Comparison of ENCODE assay signal across 27 mouse cellular contexts in the genomic region with DNA sequence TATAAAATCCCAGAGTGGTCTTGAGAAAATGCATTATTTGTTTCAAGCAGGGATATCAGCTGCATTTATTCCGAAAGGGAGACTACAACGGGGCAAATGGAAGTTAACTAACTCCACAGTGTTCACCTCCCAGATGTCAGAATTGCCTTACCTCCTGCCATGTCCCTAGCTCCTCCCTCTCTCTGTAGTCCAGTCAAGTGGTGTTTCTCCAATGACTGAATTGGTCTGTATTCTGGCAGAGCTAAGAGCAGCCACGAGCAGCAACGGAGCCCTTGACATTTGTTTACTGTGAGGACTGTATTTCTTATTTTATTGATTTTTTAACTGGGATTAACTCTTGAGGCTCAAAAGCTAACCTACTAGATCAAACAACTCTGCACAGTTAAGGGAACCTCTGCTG.
DNase-seq lines count a peak whose midpoint lies in the region; ATAC-seq and TF ChIP-seq lines count a peak whose summit lies in the region.
"Had no signal": no experiment of that assay in that cellular context is flagged by ENCODE, and none has a peak within 500 bp of the region (broad histone marks: within the 10 kb centered on the region; RNA-seq: fewer than 3 reads in every experiment).

No protein-coding gene starts in this region.

- TF ChIP-seq CTCF in liver, postnatal 0 days (IDR thresholded peaks at IDR 0.05; ENCODE audit: low read depth) = no peak
- TF ChIP-seq CTCF in lung, postnatal 0 days (IDR thresholded peaks at IDR 0.05) = no peak
- TF ChIP-seq CTCF in lung, adult 2 months (IDR thresholded peaks at IDR 0.05; ENCODE audit: insufficient read depth, low read length) = no peak

- no peak overlapping the region for H3K4me2 ChIP-seq in intestine, embryonic 15.5 days (replicated peaks)
- no peak overlapping the region for H3K4me2 ChIP-seq in intestine, embryonic 16.5 days (ENCODE audit: low read depth, low read length)
- no peak overlapping the region for H3K4me2 ChIP-seq in liver, postnatal 0 days (ENCODE audit: low read depth, low read length)
- peak overlapping the region; percentile 35 for H3K4me2 ChIP-seq in lung, postnatal 0 days (replicated peaks; ENCODE audit: low read depth, low read length)
- H3K4me2 ChIP-seq: embryonic facial prominence, embryonic 13.5 days; forebrain, embryonic 12.5 days; forebrain, embryonic 15.5 days; heart, embryonic 12.5 days; heart, embryonic 15.5 days had no signal

- H3K9ac ChIP-seq in intestine, embryonic 15.5 days = no peak overlapping the region
- no peak overlapping the region for H3K9ac ChIP-seq in intestine, embryonic 16.5 days (ENCODE audit: low read depth, low read length)
- H3K9ac ChIP-seq in liver, postnatal 0 days (replicated peaks) = no peak overlapping the region
- H3K9ac ChIP-seq in lung, postnatal 0 days (replicated peaks; ENCODE audit: low read depth) = no peak overlapping the region
- H3K9ac ChIP-seq: embryonic facial prominence, embryonic 13.5 days; forebrain, embryonic 12.5 days; forebrain, embryonic 15.5 days; heart, embryonic 12.5 days; heart, embryonic 15.5 days had no signal

- no peaks in the 10 kb centered on the region for H3K27me3 ChIP-seq in intestine, embryonic 15.5 days (replicated peaks)
- H3K27me3 ChIP-seq in intestine, embryonic 16.5 days (replicated peaks; ENCODE audit: control insufficient read depth, insufficient read depth, low read length) = no peaks in the 10 kb centered on the region
- H3K27me3 ChIP-seq in liver, postnatal 0 days (ENCODE audit: insufficient read depth, low read length) = no peaks in the 10 kb centered on the region
- no peaks in the 10 kb centered on the region for H3K27me3 ChIP-seq in lung, postnatal 0 days (replicated peaks; ENCODE audit: insufficient read depth, low read length)
- no peaks in the 10 kb centered on the region for H3K27me3 ChIP-seq in limb, embryonic 10.5 days (ENCODE audit: low read depth, poor library complexity, severe bottlenecking)
- H3K27me3 ChIP-seq: embryonic facial prominence, embryonic 13.5 days; forebrain, embryonic 15.5 days; heart, embryonic 12.5 days; heart, embryonic 15.5 days had no signal

- H3K27ac ChIP-seq in intestine, embryonic 15.5 days = no peak overlapping the region
- H3K27ac ChIP-seq in intestine, embryonic 16.5 days (ENCODE audit: low read length) = no peak overlapping the region
- no peak overlapping the region for H3K27ac ChIP-seq in liver, postnatal 0 days (ENCODE audit: low read depth)
- no peak overlapping the region for H3K27ac ChIP-seq in lung, postnatal 0 days (ENCODE audit: low read length)
- 0 out of 2 replicates have a peak overlapping the region, but pooled peaks have one; percentile 36 for H3K27ac ChIP-seq in limb, embryonic 10.5 days
- H3K27ac ChIP-seq: embryonic facial prominence, embryonic 10.5 days; embryonic facial prominence, embryonic 13.5 days; forebrain, embryonic 12.5 days; forebrain, embryonic 15.5 days; heart, embryonic 15.5 days; hindbrain, embryonic 10.5 days had no signal

- 34% methylated on average over 4 of the region's 4 CpGs for WGBS in intestine, embryonic 15.5 days
- WGBS in intestine, embryonic 16.5 days = 40% methylated on average over 4 of the region's 4 CpGs
- 56% methylated on average over 4 of the region's 4 CpGs for WGBS in liver, postnatal 0 days (ENCODE audit: insufficient replicate concordance)
- WGBS in lung, postnatal 0 days = 34% methylated on average over 4 of the region's 4 CpGs
- 39% methylated on average over 4 of the region's 4 CpGs for WGBS in lung, adult 2 months
- 56% methylated on average over 4 of the region's 4 CpGs for WGBS in limb, embryonic 10.5 days

- H3K4me1 ChIP-seq in intestine, embryonic 15.5 days (replicated peaks) = 0 out of 2 replicates have a peak, but pooled peaks cover 3% of the 10 kb centered on the region
- peaks cover 11% of the 10 kb centered on the region; the same call in 1 of the 2 replicates for H3K4me1 ChIP-seq in intestine, embryonic 16.5 days (ENCODE audit: control insufficient read depth, insufficient read depth, low read length)
- H3K4me1 ChIP-seq in liver, postnatal 0 days (ENCODE audit: insufficient read depth) = no peaks in the 10 kb centered on the region; the same call in 1 of the 2 replicates
- 0 out of 2 replicates have a peak, but pooled peaks cover 5% of the 10 kb centered on the region for H3K4me1 ChIP-seq in lung, postnatal 0 days (ENCODE audit: insufficient read depth, low read depth, low read length)
- peaks cover 2% of the 10 kb centered on the region; the same call in 1 of the 2 replicates for H3K4me1 ChIP-seq in lung, adult 2 months (ENCODE audit: control insufficient read depth, insufficient read depth, low read length)
- H3K4me1 ChIP-seq in limb, embryonic 10.5 days = peaks cover 34% of the 10 kb centered on the region
- H3K4me1 ChIP-seq: forebrain, embryonic 15.5 days had no signal

- H3K36me3 ChIP-seq in intestine, embryonic 15.5 days = no peaks in the 10 kb centered on the region
- no peaks in the 10 kb centered on the region for H3K36me3 ChIP-seq in intestine, embryonic 16.5 days (ENCODE audit: control insufficient read depth, insufficient read depth, low read length)
- H3K36me3 ChIP-seq in liver, postnatal 0 days (replicated peaks; ENCODE audit: insufficient read depth, low read length) = no peaks in the 10 kb centered on the region
- H3K36me3 ChIP-seq in lung, postnatal 0 days (ENCODE audit: insufficient read depth, low read length) = no peaks in the 10 kb centered on the region
- H3K36me3 ChIP-seq in limb, embryonic 10.5 days = 0 out of 2 replicates have a peak, but pooled peaks cover 4% of the 10 kb centered on the region
- H3K36me3 ChIP-seq: embryonic facial prominence, embryonic 10.5 days; embryonic facial prominence, embryonic 13.5 days; forebrain, embryonic 12.5 days; forebrain, embryonic 15.5 days; heart, embryonic 15.5 days; hindbrain, embryonic 10.5 days had no signal

- no peak for TF ChIP-seq EP300 in liver, postnatal 0 days (IDR thresholded peaks at IDR 0.05; ENCODE audit: low read depth)
- TF ChIP-seq EP300 in lung, postnatal 0 days (IDR thresholded peaks at IDR 0.05) = no peak

- TF ChIP-seq POLR2A in lung, adult 2 months (IDR thresholded peaks at IDR 0.05; ENCODE audit: borderline replicate concordance, extremely low read depth, low read depth, low read length) = no peak

- ATAC-seq in intestine, embryonic 15.5 days = peak; percentile 53; the same call in 1 of the 2 replicates
- ATAC-seq in intestine, embryonic 16.5 days = no peak
- ATAC-seq in liver, postnatal 0 days = peak; percentile 56; the same call in 1 of the 2 replicates
- ATAC-seq in lung, postnatal 0 days = peak; percentile 87
- ATAC-seq: activated CD4-positive, CD25-positive, alpha-beta regulatory T cell, adult 4 months; forebrain, embryonic 15.5 days had no signal

- no peaks in the 10 kb centered on the region for H3K9me3 ChIP-seq in intestine, embryonic 15.5 days
- H3K9me3 ChIP-seq in intestine, embryonic 16.5 days (ENCODE audit: control insufficient read depth, low read length) = no peaks in the 10 kb centered on the region
- H3K9me3 ChIP-seq in liver, postnatal 0 days (ENCODE audit: low read length) = no peaks in the 10 kb centered on the region
- no peaks in the 10 kb centered on the region for H3K9me3 ChIP-seq in lung, postnatal 0 days (ENCODE audit: low read length)
- no peaks in the 10 kb centered on the region for H3K9me3 ChIP-seq in limb, embryonic 10.5 days (replicated peaks)
- H3K9me3 ChIP-seq: embryonic facial prominence, embryonic 10.5 days; embryonic facial prominence, embryonic 13.5 days; forebrain, embryonic 12.5 days; forebrain, embryonic 15.5 days; heart, embryonic 12.5 days; heart, embryonic 15.5 days; hindbrain, embryonic 10.5 days had no signal

- DNase-seq in liver, postnatal 0 days = no peak
- no peak for DNase-seq in liver
- peak; percentile 76 for DNase-seq in lung, postnatal 0 days (ENCODE audit: low spot score)
- DNase-seq in lung, adult 2 months = no peak
- DNase-seq in limb, embryonic 10.5 days (ENCODE audit: low spot score) = no peak
- DNase-seq: adrenal gland, adult 8-10 months; adrenal gland, postnatal 25 days; cerebellum, adult 11-12 months; cerebellum, adult 8-10 months; cerebellum, postnatal 10 days; cerebellum, postnatal 36 days; embryo, embryonic 11 days; gastrocnemius, postnatal 25 days; heart, adult 18-20 months; heart, postnatal 10 days; heart, postnatal 36 days had no signal

- H3K4me3 ChIP-seq in intestine, embryonic 15.5 days (replicated peaks) = no peak overlapping the region
- no peak overlapping the region for H3K4me3 ChIP-seq in intestine, embryonic 16.5 days (ENCODE audit: low read length)
- no peak overlapping the region for H3K4me3 ChIP-seq in liver, postnatal 0 days (ENCODE audit: low read depth, low read length)
- no peak overlapping the region for H3K4me3 ChIP-seq in lung, postnatal 0 days (ENCODE audit: low read depth, low read length)
- H3K4me3 ChIP-seq in lung, adult 2 months (replicated peaks; ENCODE audit: extremely low read depth, low read depth, low read length) = no peak overlapping the region
- no peak overlapping the region for H3K4me3 ChIP-seq in limb, embryonic 10.5 days
- H3K4me3 ChIP-seq: embryonic facial prominence, embryonic 10.5 days; embryonic facial prominence, embryonic 13.5 days; erythroblast, embryonic 14.5 days; forebrain, embryonic 12.5 days; forebrain, embryonic 15.5 days; heart, embryonic 12.5 days; heart, embryonic 15.5 days; hindbrain, embryonic 10.5 days had no signal
